Mouse (Mus musculus): ENCODE data around the gene B4galnt2. TPM values are rescaled to one million over a fixed set of nuclear protein-coding genes. Genes with fewer than 3 reads are reported as not detected.
"Not testable (repeated sequence)": the region's sequence is repeated elsewhere in the genome, so short reads cannot be mapped to it uniquely, and the experiment has no call there.

The B4galnt2 gene
- polyA plus RNA-seq, 1 experiment from 2014 or later: not detected

DNA sequence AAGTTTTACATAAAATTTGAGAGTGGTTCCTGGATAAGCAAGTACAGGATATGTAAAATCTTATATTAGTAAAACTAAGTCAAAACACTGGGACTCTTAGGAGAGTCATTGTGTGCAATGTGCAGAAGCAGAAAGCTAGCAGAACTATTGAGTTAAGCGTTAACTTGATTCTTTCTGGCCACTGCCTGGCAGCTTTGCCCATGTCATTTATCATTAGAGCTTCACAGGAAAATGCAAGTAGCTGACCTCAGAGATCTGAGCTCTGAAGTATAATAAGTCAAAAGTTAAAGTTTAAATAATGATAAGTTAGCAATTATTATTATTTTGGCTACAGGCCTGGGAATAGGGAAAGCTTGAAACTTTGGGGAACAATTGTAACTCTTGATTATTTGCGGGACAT is 34.8 kb downstream of the B4galnt2 start:
- not testable (repeated sequence) for H3K9me3 ChIP-seq; H3K36me3 ChIP-seq; H3K9ac ChIP-seq; ATAC-seq (ENCODE audit: insufficient number of reproducible peaks, low FRiP score, low TSS enrichment, low read depth); H3K4me3 ChIP-seq; H3K27me3 ChIP-seq; H3K27ac ChIP-seq; H3K4me2 ChIP-seq; H3K4me1 ChIP-seq
- WGBS: 81% methylated on average over 2 of the region's 2 CpGs

DNA sequence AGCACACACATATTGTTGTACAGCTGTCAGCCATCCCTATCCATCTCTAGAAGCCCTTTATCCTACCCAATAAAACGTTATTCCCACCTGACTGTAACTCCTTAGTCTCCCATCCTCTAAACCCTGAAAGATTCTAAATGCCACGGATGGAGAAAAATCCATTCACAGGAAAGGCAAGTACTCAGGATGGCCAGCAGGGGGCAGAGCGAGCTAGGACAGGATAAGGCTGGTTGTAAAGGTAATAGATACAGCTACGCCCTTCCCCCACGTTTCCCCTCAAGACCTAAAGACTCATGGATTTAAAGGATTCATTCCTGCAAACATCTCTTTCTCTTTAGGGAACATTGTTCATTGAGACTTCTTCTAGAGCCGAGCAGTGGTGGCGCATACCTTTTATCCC is 38.4 kb downstream of the B4galnt2 start:
- no peak overlapping the region for H3K9ac ChIP-seq
- no peak for ATAC-seq (ENCODE audit: insufficient number of reproducible peaks, low FRiP score, low TSS enrichment, low read depth)

DNA sequence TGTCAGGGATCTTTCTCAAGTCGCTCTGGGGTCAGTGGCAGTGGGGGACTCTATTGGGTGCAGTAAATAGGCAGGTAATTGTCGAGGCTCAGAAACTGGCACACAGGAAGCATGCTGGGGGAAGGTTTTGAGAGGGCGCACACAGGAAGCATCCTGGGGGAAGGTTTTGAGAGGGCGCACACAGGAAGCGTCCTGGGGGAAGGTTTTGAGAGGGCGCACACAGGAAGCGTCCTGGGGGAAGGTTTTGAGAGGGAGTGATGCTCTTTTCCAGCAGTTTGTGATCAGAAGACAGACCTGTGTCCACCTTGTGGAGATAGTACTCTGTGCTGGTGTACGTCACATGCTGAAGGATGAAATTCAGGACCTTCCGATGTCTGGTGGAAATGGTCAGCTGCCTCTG is 38.9 kb downstream of the B4galnt2 start:
- H3K27me3 ChIP-seq: peaks cover 4% of the 10 kb centered on the region; the same call in 1 of the 2 replicates
- WGBS: 31% methylated on average over 9 of the region's 9 CpGs
- no peaks in the 10 kb centered on the region for H3K36me3 ChIP-seq
- no peak for ATAC-seq (ENCODE audit: insufficient number of reproducible peaks, low FRiP score, low TSS enrichment, low read depth)
- H3K27ac ChIP-seq: no peak overlapping the region
- no peak overlapping the region for H3K4me3 ChIP-seq
- H3K9me3 ChIP-seq: no peaks in the 10 kb centered on the region
- H3K4me1 ChIP-seq: no peaks in the 10 kb centered on the region
- no peak overlapping the region for H3K4me2 ChIP-seq
- no peak overlapping the region for H3K9ac ChIP-seq

More for the DNA sequence above, 38.4 kb downstream of the B4galnt2 start:
- no peak overlapping the region for H3K27ac ChIP-seq
- no peak overlapping the region for H3K4me2 ChIP-seq
- H3K36me3 ChIP-seq: no peaks in the 10 kb centered on the region
- H3K4me3 ChIP-seq: no peak overlapping the region
- H3K9me3 ChIP-seq: no peaks in the 10 kb centered on the region
- 19% methylated on average over 7 of the region's 7 CpGs for WGBS
- peaks cover 6% of the 10 kb centered on the region; the same call in 1 of the 2 replicates for H3K27me3 ChIP-seq
- H3K4me1 ChIP-seq: no peaks in the 10 kb centered on the region

DNA sequence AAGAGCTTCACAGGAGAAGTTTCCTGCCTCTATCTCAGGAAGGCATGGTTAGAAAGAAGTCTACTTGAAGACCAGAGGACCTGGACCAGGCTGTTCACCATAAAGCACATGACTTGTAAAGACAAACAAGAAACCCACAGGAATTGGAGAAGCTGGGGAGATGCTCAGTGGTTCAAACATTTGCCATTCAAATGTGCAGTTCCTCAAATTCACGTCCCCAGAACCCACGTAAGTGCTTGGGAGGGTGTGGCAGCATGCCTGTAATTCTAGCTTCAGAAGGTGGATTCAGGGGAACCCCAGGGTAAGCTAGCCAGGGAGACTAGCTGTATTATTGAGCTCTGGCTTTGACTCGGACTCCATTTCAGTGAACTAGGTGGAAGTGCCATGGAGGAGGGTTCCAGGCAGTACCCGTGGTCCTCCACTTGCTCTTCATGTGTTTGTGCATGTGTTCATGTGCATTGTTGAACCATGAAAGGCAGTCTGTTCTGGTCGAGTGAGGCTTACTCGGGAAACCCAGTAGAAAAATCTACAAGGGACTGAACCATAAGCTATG is 44.7 kb downstream of the B4galnt2 start:
- no peak overlapping the region for H3K4me3 ChIP-seq
- H3K36me3 ChIP-seq: no peaks in the 10 kb centered on the region
- H3K4me1 ChIP-seq: no peaks in the 10 kb centered on the region
- H3K4me2 ChIP-seq: no peak overlapping the region
- no peaks in the 10 kb centered on the region for H3K27me3 ChIP-seq
- H3K27ac ChIP-seq: no peak overlapping the region
- ATAC-seq (ENCODE audit: insufficient number of reproducible peaks, low FRiP score, low TSS enrichment, low read depth): no peak
- no peak overlapping the region for H3K9ac ChIP-seq
- H3K9me3 ChIP-seq: no peaks in the 10 kb centered on the region
- 59% methylated on average over 6 of the region's 6 CpGs for WGBS

DNA sequence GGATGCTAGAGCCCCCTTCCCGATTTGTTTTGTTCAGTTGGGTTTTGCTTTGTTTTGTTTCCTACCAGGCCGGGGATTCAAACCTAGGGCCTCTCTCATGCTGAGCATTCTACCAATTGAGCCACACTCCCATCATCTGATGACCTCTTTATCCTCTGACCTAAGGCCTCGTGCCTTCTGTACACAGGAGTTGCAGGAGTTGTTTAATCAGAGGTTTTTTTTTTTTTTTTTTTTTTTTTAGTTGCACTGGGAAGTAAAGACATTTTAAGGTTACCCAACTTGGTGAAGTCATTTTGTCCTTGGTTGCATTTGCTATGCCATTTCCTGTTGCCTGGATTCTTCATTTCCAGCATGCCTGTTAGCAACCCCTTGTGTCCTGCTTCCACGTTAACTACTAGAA is 45.2 kb downstream of the B4galnt2 start:
- Histone ChIP-seq H3K27ac (no peak overlapping the region), H3K36me3 (no peaks in the 10 kb centered on the region), H3K4me3 (no peak overlapping the region), H3K4me1 (no peaks in the 10 kb centered on the region), H3K4me2 (no peak overlapping the region), H3K27me3 (no peaks in the 10 kb centered on the region), H3K9ac (no peak overlapping the region), H3K9me3 (no peaks in the 10 kb centered on the region)
- WGBS: 77% methylated on average over 4 of the region's 4 CpGs
- ATAC-seq (ENCODE audit: insufficient number of reproducible peaks, low FRiP score, low TSS enrichment, low read depth): no peak

DNA sequence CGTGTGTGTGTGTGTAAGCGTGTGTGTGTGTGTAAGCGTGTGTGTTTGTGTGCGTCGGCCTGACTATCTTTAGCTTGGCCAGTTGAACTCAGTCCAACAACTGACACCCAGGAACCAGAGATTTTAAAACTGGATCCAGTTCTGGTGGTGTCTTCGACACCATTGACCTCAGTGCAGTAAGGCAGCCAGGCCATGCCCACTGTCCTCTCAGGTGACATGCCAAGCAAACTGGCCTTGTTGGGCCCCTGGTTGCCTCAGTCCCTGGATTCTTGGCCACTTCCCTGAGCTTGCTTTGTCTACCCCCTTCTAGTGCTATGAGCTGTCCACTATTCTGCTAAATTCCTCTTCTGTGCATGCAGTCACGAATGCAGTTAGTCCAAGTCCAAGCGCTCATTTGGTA is 53.3 kb downstream of the B4galnt2 start:
- Histone ChIP-seq H3K4me3 (no peak overlapping the region), H3K4me2 (no peak overlapping the region), H3K27ac (no peak overlapping the region), H3K36me3 (no peaks in the 10 kb centered on the region), H3K9ac (no peak overlapping the region), H3K27me3 (no peaks in the 10 kb centered on the region), H3K9me3 (no peaks in the 10 kb centered on the region), H3K4me1 (peaks cover 11% of the 10 kb centered on the region)
- no peak for ATAC-seq (ENCODE audit: insufficient number of reproducible peaks, low FRiP score, low TSS enrichment, low read depth)
- WGBS: 94% methylated on average over 8 of the region's 8 CpGs

DNA sequence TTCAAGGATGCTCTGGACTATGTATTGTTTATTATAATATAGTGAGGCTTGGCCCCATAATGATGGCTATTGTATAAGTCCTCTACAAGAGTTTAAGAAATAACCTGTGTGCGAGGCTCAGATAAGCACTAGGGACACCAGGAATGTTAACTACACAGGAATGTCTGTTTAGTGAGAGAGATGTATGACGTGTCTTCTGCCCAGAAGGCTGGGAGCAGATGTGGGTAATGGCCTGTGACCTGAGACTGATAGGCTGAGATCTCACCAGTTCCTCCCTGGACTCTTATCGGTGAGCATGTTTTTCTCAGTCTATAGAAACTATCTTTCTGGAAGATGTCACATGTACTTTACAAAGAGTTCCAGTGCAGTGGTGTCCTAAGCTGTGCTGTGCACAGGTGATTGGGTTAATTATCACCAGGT is 54.6 kb downstream of the B4galnt2 start:
- H3K27me3 ChIP-seq: no peaks in the 10 kb centered on the region
- peaks cover 11% of the 10 kb centered on the region for H3K4me1 ChIP-seq
- H3K9ac ChIP-seq: no peak overlapping the region
- no peaks in the 10 kb centered on the region for H3K9me3 ChIP-seq
- H3K4me2 ChIP-seq: peak overlapping the region; percentile 58
- no peak for ATAC-seq (ENCODE audit: insufficient number of reproducible peaks, low FRiP score, low TSS enrichment, low read depth)
- no peaks in the 10 kb centered on the region for H3K36me3 ChIP-seq
- peak overlapping the region; percentile 83 for H3K4me3 ChIP-seq
- WGBS: 31% methylated on average over 3 of the region's 3 CpGs
- no peak overlapping the region for H3K27ac ChIP-seq

DNA sequence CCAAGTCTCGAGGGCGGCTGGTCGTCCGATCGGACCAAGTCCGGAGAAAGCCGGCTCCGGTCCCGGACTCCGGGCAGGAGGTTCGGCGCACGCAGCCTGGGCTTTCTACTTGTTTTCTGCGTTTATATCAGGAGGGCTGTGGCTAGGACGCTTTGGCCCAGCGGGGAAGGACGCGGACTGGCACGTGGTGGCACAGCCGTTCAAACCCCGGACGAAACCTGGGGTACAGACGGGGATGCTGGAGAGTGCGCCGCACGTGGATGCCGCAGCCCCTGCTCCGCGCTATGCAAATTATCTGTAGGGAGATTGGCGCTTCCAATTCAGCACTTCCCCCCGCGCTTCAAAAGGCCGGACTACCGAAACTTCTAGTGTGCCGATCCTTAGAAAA is 55.2 kb downstream of the B4galnt2 start:
- H3K27me3 ChIP-seq: no peaks in the 10 kb centered on the region
- H3K4me3 ChIP-seq: peak overlapping the region; percentile 83
- H3K9ac ChIP-seq: peak overlapping the region; percentile 65
- no peaks in the 10 kb centered on the region for H3K36me3 ChIP-seq
- peaks cover 11% of the 10 kb centered on the region for H3K4me1 ChIP-seq
- peak overlapping the region; percentile 58 for H3K4me2 ChIP-seq
- H3K9me3 ChIP-seq: no peaks in the 10 kb centered on the region
- peak overlapping the region; percentile 96 for H3K27ac ChIP-seq
- no peak for ATAC-seq (ENCODE audit: insufficient number of reproducible peaks, low FRiP score, low TSS enrichment, low read depth)
- under 1% methylated on average over 35 of the region's 35 CpGs for WGBS

DNA sequence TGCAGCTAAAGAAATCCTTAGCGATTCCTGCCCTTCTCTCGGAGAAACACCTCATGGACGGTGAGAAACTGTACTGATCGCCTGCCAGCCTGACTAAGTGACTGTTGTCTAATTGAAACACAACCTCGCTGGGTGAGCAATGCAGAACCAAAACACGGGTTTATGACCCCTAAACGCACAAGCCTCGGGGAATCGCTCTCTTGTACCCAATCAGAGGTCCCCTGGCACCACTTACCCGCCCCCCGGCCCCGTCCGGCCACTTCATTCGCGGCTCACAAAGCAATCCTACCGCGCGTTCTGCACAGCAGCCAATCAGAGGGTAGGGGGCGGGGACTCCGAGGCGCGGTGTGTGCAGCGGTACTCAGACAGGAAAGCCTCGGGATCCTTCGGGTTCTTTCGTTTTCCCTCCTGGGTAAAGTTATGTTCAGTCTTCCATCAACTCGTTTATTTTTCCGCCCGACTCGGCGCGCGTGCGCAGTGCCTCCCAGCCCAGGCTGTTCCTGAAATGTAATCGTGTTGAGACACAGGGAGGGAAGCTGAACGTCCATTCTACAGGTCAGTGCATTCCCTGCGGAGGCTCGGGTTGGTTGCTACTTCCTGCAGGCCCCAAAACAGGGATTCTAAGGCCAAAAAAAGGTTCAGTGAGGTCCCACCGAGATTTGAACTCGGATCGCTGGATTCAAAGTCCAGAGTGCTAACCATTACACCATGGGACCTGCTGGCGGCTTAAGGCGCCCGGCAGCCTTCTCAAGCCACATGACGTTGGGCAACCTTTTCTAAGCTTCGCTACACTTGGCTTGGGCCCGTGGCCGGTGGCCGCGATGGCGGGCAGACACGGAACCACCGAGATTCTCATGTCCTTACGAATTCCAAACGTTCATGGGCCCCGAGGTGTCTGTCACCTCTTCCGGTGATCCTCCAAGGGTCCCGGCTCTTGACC is 55.9 kb downstream of the B4galnt2 start:
- no peaks in the 10 kb centered on the region for H3K9me3 ChIP-seq
- under 1% methylated on average over 58 of the region's 58 CpGs for WGBS
- ATAC-seq (ENCODE audit: insufficient number of reproducible peaks, low FRiP score, low TSS enrichment, low read depth): peak; percentile 96
- H3K9ac ChIP-seq: peak overlapping the region; percentile 65
- H3K27ac ChIP-seq: peak overlapping the region; percentile 96
- peaks cover 11% of the 10 kb centered on the region for H3K4me1 ChIP-seq
- peak overlapping the region; percentile 83 for H3K4me3 ChIP-seq
- H3K4me2 ChIP-seq: peak overlapping the region; percentile 58
- H3K27me3 ChIP-seq: no peaks in the 10 kb centered on the region
- H3K36me3 ChIP-seq: no peaks in the 10 kb centered on the region

DNA sequence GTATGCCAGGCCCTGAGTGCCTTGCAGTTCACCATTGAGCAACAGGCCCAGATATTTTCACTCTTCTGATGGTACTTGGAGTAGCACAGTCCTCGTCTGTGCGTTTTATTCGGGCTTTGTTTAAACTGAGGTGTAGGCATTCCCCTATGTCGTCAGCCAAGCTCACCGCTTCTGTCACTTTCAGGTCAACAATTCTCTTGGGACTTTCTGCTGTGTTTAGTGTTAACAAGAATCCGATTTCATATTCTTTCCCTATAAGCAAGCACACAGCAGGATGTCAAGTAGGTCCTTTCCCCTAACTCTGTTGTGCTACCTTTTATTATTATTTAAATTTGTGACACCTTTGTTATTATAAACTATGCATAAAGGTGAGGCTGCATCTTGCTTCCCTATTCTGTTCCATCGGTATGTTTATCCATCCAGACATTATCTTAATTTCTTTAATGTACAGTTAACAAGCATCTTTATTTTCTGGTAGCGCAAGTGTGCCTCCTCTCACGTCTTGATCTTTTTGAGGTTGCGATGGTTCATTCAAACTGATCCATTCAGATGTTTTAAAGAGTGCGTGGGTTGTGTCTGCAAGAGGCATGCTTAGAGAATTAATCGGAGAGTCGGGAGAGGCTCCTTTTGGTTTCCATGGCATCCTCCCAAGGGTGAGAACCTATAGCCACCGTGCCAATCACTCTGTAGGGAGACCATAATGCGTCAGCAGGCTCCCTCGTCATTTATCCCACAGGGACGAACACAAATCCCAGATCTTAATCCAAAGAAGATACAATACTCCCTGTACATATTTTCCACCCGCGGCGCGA is 56.8 kb downstream of the B4galnt2 start:
- Histone ChIP-seq H3K9me3 (no peaks in the 10 kb centered on the region), H3K4me3 (peak overlapping the region; percentile 83), H3K27me3 (no peaks in the 10 kb centered on the region), H3K4me2 (peak overlapping the region; percentile 58), H3K36me3 (no peaks in the 10 kb centered on the region), H3K27ac (peak overlapping the region; percentile 96), H3K9ac (peak overlapping the region; percentile 56), H3K4me1 (peaks cover 11% of the 10 kb centered on the region)
- WGBS: 21% methylated on average over 21 of the region's 21 CpGs
- no peak for ATAC-seq (ENCODE audit: insufficient number of reproducible peaks, low FRiP score, low TSS enrichment, low read depth)

DNA sequence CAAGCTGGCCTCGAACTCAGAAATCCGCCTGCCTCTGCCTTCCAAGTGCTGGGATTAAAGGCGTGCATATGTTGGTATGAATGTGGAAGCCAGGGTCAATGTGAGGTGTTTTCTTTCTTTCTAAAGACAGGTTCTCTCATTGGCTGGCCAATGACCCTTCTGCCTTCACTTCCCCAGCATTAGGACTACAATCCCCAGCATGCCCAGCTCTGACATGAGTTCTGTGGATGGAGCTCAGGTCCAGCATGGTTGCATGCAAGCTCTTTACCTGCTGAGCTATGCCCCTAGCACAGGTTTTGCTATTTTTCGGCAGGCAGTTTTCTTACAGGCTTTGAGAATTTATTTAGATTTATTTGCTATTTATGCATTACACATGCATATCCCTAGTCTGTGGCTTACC is 57.4 kb downstream of the B4galnt2 start:
- no peaks in the 10 kb centered on the region for H3K36me3 ChIP-seq
- H3K4me1 ChIP-seq: peaks cover 11% of the 10 kb centered on the region
- ATAC-seq (ENCODE audit: insufficient number of reproducible peaks, low FRiP score, low TSS enrichment, low read depth): no peak
- no peak overlapping the region for H3K4me3 ChIP-seq
- H3K27me3 ChIP-seq: no peaks in the 10 kb centered on the region
- no peaks in the 10 kb centered on the region for H3K9me3 ChIP-seq
- H3K9ac ChIP-seq: no peak overlapping the region
- WGBS: 80% methylated on average over 4 of the region's 4 CpGs
- H3K4me2 ChIP-seq: no peak overlapping the region
- no peak overlapping the region for H3K27ac ChIP-seq

DNA sequence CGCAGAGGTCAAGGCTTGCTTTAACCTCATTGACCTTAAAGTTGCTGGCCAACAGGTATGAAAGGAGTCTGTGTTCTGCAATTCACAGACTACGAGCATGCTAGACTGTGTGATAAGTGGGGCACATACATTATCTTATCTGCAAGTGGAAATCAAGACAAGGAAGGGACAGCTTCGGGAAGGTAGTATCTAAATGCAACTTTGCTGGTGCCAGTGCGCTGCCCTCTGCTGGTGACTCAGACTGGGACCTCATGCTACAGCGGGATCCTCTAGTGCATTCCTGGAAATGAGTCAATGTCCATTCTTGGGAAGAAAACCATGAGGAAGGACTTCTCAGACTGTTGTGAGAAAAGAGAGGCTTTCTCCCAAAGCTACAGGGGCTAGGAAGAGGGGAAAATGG is 61.0 kb downstream of the B4galnt2 start:
- no peak overlapping the region for H3K27ac ChIP-seq
- no peak overlapping the region for H3K4me3 ChIP-seq
- no peak for ATAC-seq (ENCODE audit: insufficient number of reproducible peaks, low FRiP score, low TSS enrichment, low read depth)
- WGBS: 62% methylated on average over 5 of the region's 5 CpGs
- peaks cover 3% of the 10 kb centered on the region; the same call in 1 of the 2 replicates for H3K4me1 ChIP-seq
- H3K27me3 ChIP-seq: no peaks in the 10 kb centered on the region
- no peaks in the 10 kb centered on the region for H3K36me3 ChIP-seq
- no peaks in the 10 kb centered on the region for H3K9me3 ChIP-seq
- no peak overlapping the region for H3K4me2 ChIP-seq
- H3K9ac ChIP-seq: no peak overlapping the region

Measured in limb, embryonic 15.5 days (tissue).